Mouse (Mus musculus): ENCODE measurements around the gene Klk11.

DNA sequence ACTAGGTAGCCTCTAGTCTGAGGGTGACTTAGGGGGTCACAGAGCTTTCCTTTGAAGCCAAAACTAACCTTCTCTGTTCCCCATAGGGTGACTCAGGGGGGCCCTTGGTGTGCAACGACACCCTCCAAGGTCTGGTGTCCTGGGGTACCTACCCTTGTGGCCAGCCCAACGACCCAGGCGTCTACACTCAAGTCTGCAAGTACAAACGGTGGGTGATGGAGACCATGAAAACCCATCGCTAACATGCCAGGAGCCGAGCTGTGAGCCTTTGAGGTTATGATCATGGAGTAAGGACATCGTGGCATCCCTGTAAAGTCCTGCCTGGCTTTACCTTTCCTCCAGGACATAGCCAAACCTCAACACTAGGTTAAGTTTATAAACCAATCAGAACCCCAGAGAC, 40.8 kb downstream of the Klk11 start:
- TF ChIP-seq POLR2A (IDR thresholded peaks at IDR 0.05; ENCODE audit: extremely low read depth, insufficient read depth, low read length) (no peak), CTCF (IDR thresholded peaks at IDR 0.05; ENCODE audit: low read depth, low read length) (no peak)

All from liver, adult 2 months (tissue).